Mouse (Mus musculus) right cerebral cortex, postnatal 10 days (tissue): ENCODE measurements around the gene Plekhg3.

Source experiments
- DNase-seq, 2 experiments: peaks; one replicate each; pipeline ENCODE4 v3.0.0; 2021; ENCODE audit warnings: low spot score in 2 of 2

The Plekhg3 gene

GRCm38 (mm10) chr12:76530580-76531139, at the start of gene Plekhg3:
Gene Plekhg3, plus strand, starts transcription at chr12:76530891.
- no peak for DNase-seq

- DNase-seq, result no peak
Observed at GRCm38 (mm10) chr12:76482446-76482845, 48.2 kb upstream of the Plekhg3 start.

- no peak for DNase-seq
Observed at GRCm38 (mm10) chr12:76482948-76483347, 47.7 kb upstream of the Plekhg3 start.

- no peak for DNase-seq
Observed at GRCm38 (mm10) chr12:76484881-76485280, 45.8 kb upstream of the Plekhg3 start.

- no peak for DNase-seq
Observed at GRCm38 (mm10) chr12:76485381-76485780, 45.3 kb upstream of the Plekhg3 start.

- no peak for DNase-seq
Observed at GRCm38 (mm10) chr12:76486943-76487342, 43.7 kb upstream of the Plekhg3 start.

- no peak for DNase-seq
Observed at GRCm38 (mm10) chr12:76490798-76491197, 39.9 kb upstream of the Plekhg3 start.

GRCm38 (mm10) chr12:76493462-76493861, 37.2 kb upstream of the Plekhg3 start:
- peak; percentile 33 to 41 for DNase-seq

GRCm38 (mm10) chr12:76495381-76495780, 35.3 kb upstream of the Plekhg3 start:
- DNase-seq, result no peak

- peak in 1 of 2 experiments; percentile 56 for DNase-seq
Observed at GRCm38 (mm10) chr12:76496324-76496723, 34.4 kb upstream of the Plekhg3 start.

- no peak for DNase-seq
Observed at GRCm38 (mm10) chr12:76499276-76499675, 31.4 kb upstream of the Plekhg3 start.

GRCm38 (mm10) chr12:76500055-76500454, 30.6 kb upstream of the Plekhg3 start:
- no peak for DNase-seq

GRCm38 (mm10) chr12:76500896-76501295, 29.8 kb upstream of the Plekhg3 start:
- no peak for DNase-seq

GRCm38 (mm10) chr12:76502981-76503380, 27.7 kb upstream of the Plekhg3 start:
- no peak for DNase-seq

GRCm38 (mm10) chr12:76506522-76506921, 24.2 kb upstream of the Plekhg3 start:
- DNase-seq, result peak; percentile 39 to 49

- no peak for DNase-seq
Observed at GRCm38 (mm10) chr12:76507791-76508190, 22.9 kb upstream of the Plekhg3 start.

- DNase-seq, result no peak
Observed at GRCm38 (mm10) chr12:76508909-76509440, 21.7 kb upstream of the Plekhg3 start.

GRCm38 (mm10) chr12:76512731-76513130, 18.0 kb upstream of the Plekhg3 start:
- DNase-seq, result no peak

- no peak for DNase-seq
Observed at GRCm38 (mm10) chr12:76514842-76515241, 15.8 kb upstream of the Plekhg3 start.

GRCm38 (mm10) chr12:76518000-76518399, 12.7 kb upstream of the Plekhg3 start:
- no peak for DNase-seq

GRCm38 (mm10) chr12:76518909-76519842, 11.5 kb upstream of the Plekhg3 start:
- no peak for DNase-seq

- DNase-seq, result no peak
Observed at GRCm38 (mm10) chr12:76523654-76524053, 7.0 kb upstream of the Plekhg3 start.

- no peak for DNase-seq
Observed at GRCm38 (mm10) chr12:76524915-76525314, 5.8 kb upstream of the Plekhg3 start.
